Mouse (Mus musculus): ENCODE measurements around the gene Btrc. TPM values are rescaled to one million over a fixed set of nuclear protein-coding genes. Genes with fewer than 3 reads are reported as not detected.

The Btrc gene
- 8.9 and 11.2 TPM in 2 replicates for polyA plus RNA-seq (2012; rRNA removed)

GRCm38 (mm10) chr19:45363384-45363926 lies at the start of gene Btrc:
Gene Btrc (plus strand): TSS chr19:45363734.
- no peak for TF ChIP-seq CTCF (IDR thresholded peaks at IDR 0.05; ENCODE audit: extremely low read depth, insufficient read depth, insufficient read length, insufficient replicate concordance)
- TF ChIP-seq POLR2A (IDR thresholded peaks at IDR 0.05; ENCODE audit: low read depth, low read length): 0 out of 2 replicates have a peak, but pooled peaks have one; percentile 3
- H3K4me3 ChIP-seq (ENCODE audit: extremely low read depth, insufficient read depth, insufficient read length): peak within 1 kb of the TSS; percentile 89
- 1% methylated on average over 42 of the region's 42 CpGs for WGBS

DNA sequence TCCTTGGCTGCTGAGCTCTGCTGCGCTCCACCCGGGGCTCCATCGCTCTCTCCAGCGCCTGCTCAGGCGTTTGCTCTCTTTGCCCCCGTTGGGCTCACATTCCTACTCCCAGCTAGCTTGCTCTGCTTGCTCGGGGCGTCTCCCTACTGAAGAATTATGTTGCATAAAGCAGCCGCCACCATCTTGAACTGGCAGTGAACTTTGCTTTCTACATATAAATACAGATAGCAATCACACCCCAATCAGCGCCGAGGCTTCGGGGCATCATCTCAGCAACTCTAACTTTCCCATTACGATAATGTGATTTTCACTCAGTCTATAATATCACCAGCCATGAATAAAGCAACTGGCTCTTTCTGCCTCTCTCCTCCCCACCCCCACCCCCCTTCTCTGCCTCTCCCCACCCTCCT lies 46.1 kb upstream of the Btrc start:
- Histone ChIP-seq H3K27me3 (ENCODE audit: control insufficient read depth, insufficient read depth, low read length) (no peaks in the 10 kb centered on the region), H3K27ac (ENCODE audit: insufficient read depth, low read length) (no peak overlapping the region), H3K36me3 (ENCODE audit: control insufficient read depth, insufficient read depth, low read length) (no peaks in the 10 kb centered on the region), H3K4me1 (ENCODE audit: control insufficient read depth, insufficient read depth, insufficient read length) (no peaks in the 10 kb centered on the region), H3K4me3 (ENCODE audit: extremely low read depth, insufficient read depth, insufficient read length) (no peak overlapping the region)
- WGBS: 78% methylated on average over 13 of the region's 13 CpGs
- DNase-seq (ENCODE audit: low read depth in 1 of 2, low spot score in 2 of 2): no peak
- TF ChIP-seq POLR2A (IDR thresholded peaks at IDR 0.05; ENCODE audit: low read depth, low read length) (no peak), CTCF (IDR thresholded peaks at IDR 0.05; ENCODE audit: extremely low read depth, insufficient read depth, insufficient read length, insufficient replicate concordance) (no peak)

More at GRCm38 (mm10) chr19:45363384-45363926, at the start of gene Btrc:
- Histone ChIP-seq H3K27ac (ENCODE audit: insufficient read depth, low read length) (peak within 1 kb of the TSS; percentile 67), H3K27me3 (ENCODE audit: control insufficient read depth, insufficient read depth, low read length) (no peaks in the 10 kb centered on the region), H3K36me3 (ENCODE audit: control insufficient read depth, insufficient read depth, low read length) (no peaks in the 10 kb centered on the region), H3K4me1 (ENCODE audit: control insufficient read depth, insufficient read depth, insufficient read length) (0 out of 2 replicates have a peak, but pooled peaks cover 5% of the 10 kb centered on the region)
- peak; percentile 97 to 100 for DNase-seq (ENCODE audit: low read depth in 1 of 2, low spot score in 2 of 2)

GRCm38 (mm10) chr19:45321062-45321461 lies 42.5 kb upstream of the Btrc start:
- Histone ChIP-seq H3K4me3 (ENCODE audit: extremely low read depth, insufficient read depth, insufficient read length) (no peak overlapping the region), H3K36me3 (ENCODE audit: control insufficient read depth, insufficient read depth, low read length) (no peaks in the 10 kb centered on the region), H3K27me3 (ENCODE audit: control insufficient read depth, insufficient read depth, low read length) (no peaks in the 10 kb centered on the region), H3K27ac (ENCODE audit: insufficient read depth, low read length) (no peak overlapping the region), H3K4me1 (ENCODE audit: control insufficient read depth, insufficient read depth, insufficient read length) (no peaks in the 10 kb centered on the region)
- 30% methylated on average over 5 of the region's 5 CpGs for WGBS
- no peak for TF ChIP-seq CTCF (IDR thresholded peaks at IDR 0.05; ENCODE audit: extremely low read depth, insufficient read depth, insufficient read length, insufficient replicate concordance)
- DNase-seq (ENCODE audit: low read depth in 1 of 2, low spot score in 2 of 2): no peak

DNA sequence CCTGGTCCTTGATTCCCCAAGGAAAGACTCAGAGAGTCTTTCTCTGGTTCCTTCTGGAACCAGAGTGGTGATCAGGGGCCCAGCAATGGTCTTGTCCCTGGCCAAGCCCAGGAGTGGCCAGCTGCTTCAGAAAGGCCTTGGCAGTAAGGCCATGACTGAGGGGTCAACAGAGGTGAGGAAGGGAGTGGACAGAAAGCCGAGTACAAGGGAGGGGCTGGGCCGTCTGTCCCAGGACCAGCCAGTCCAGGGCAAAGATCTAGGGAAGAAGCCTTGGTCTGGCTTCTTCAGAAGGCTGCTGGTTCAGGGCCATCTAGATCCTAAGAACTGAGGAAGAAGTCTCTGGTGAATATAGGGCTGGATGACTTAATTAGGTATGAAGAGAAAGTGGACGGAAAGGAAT lies 34.5 kb upstream of the Btrc start:
- 76% methylated on average over 3 of the region's 3 CpGs for WGBS
- DNase-seq (ENCODE audit: low read depth in 1 of 2, low spot score in 2 of 2): no peak
- no peak overlapping the region for H3K4me3 ChIP-seq (ENCODE audit: extremely low read depth, insufficient read depth, insufficient read length)
- H3K4me1 ChIP-seq (ENCODE audit: control insufficient read depth, insufficient read depth, insufficient read length): no peaks in the 10 kb centered on the region
- no peak overlapping the region for H3K27ac ChIP-seq (ENCODE audit: insufficient read depth, low read length)
- no peaks in the 10 kb centered on the region for H3K27me3 ChIP-seq (ENCODE audit: control insufficient read depth, insufficient read depth, low read length)
- H3K36me3 ChIP-seq (ENCODE audit: control insufficient read depth, insufficient read depth, low read length): no peaks in the 10 kb centered on the region
- TF ChIP-seq POLR2A (IDR thresholded peaks at IDR 0.05; ENCODE audit: low read depth, low read length) (no peak), CTCF (IDR thresholded peaks at IDR 0.05; ENCODE audit: extremely low read depth, insufficient read depth, insufficient read length, insufficient replicate concordance) (no peak)

- H3K4me3 ChIP-seq (ENCODE audit: extremely low read depth, insufficient read depth, insufficient read length): no peak overlapping the region
- H3K4me1 ChIP-seq (ENCODE audit: control insufficient read depth, insufficient read depth, insufficient read length): no peaks in the 10 kb centered on the region
- TF ChIP-seq CTCF (IDR thresholded peaks at IDR 0.05; ENCODE audit: extremely low read depth, insufficient read depth, insufficient read length, insufficient replicate concordance): no peak
- no peak for TF ChIP-seq POLR2A (IDR thresholded peaks at IDR 0.05; ENCODE audit: low read depth, low read length)
- H3K27me3 ChIP-seq (ENCODE audit: control insufficient read depth, insufficient read depth, low read length): no peaks in the 10 kb centered on the region
- no peak for DNase-seq (ENCODE audit: low read depth in 1 of 2, low spot score in 2 of 2)
- no peaks in the 10 kb centered on the region for H3K36me3 ChIP-seq (ENCODE audit: control insufficient read depth, insufficient read depth, low read length)
- 42% methylated on average over 24 of the region's 24 CpGs for WGBS
- H3K27ac ChIP-seq (ENCODE audit: insufficient read depth, low read length): no peak overlapping the region
These were observed 33.7 kb upstream of the Btrc start for GRCm38 (mm10) chr19:45329748-45330298.

DNA sequence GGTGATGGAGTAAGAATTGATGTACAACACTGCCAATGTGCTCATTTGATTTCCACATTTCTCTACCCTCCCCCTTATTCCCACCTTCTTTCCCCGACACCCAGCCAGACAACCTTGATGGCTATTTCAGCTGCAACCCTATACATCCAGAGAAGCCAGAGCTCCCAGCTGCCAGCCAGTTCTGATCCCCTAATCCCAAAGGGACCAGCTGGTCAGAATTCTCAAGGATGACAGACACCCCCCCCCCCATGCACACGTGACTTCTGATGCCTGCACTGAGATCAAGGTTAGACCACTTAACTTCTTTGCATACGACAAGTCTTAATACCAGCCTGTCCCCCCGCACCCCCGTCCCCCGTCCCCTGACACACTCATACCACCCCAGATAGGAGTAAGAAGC lies 26.8 kb upstream of the Btrc start:
- TF ChIP-seq CTCF (IDR thresholded peaks at IDR 0.05; ENCODE audit: extremely low read depth, insufficient read depth, insufficient read length, insufficient replicate concordance) (no peak), POLR2A (IDR thresholded peaks at IDR 0.05; ENCODE audit: low read depth, low read length) (no peak)
- no peak overlapping the region for H3K4me3 ChIP-seq (ENCODE audit: extremely low read depth, insufficient read depth, insufficient read length)
- no peaks in the 10 kb centered on the region for H3K4me1 ChIP-seq (ENCODE audit: control insufficient read depth, insufficient read depth, insufficient read length)
- WGBS: 84% methylated on average over 6 of the region's 6 CpGs
- H3K27ac ChIP-seq (ENCODE audit: insufficient read depth, low read length): no peak overlapping the region
- no peaks in the 10 kb centered on the region for H3K36me3 ChIP-seq (ENCODE audit: control insufficient read depth, insufficient read depth, low read length)
- no peaks in the 10 kb centered on the region for H3K27me3 ChIP-seq (ENCODE audit: control insufficient read depth, insufficient read depth, low read length)
- no peak for DNase-seq (ENCODE audit: low read depth in 1 of 2, low spot score in 2 of 2)

GRCm38 (mm10) chr19:45338182-45338581 lies 25.4 kb upstream of the Btrc start:
- TF ChIP-seq POLR2A (IDR thresholded peaks at IDR 0.05; ENCODE audit: low read depth, low read length) (no peak), CTCF (IDR thresholded peaks at IDR 0.05; ENCODE audit: extremely low read depth, insufficient read depth, insufficient read length, insufficient replicate concordance) (no peak)
- no peak overlapping the region for H3K27ac ChIP-seq (ENCODE audit: insufficient read depth, low read length)
- H3K4me3 ChIP-seq (ENCODE audit: extremely low read depth, insufficient read depth, insufficient read length): no peak overlapping the region
- no peaks in the 10 kb centered on the region for H3K27me3 ChIP-seq (ENCODE audit: control insufficient read depth, insufficient read depth, low read length)
- DNase-seq (ENCODE audit: low read depth in 1 of 2, low spot score in 2 of 2): no peak
- H3K4me1 ChIP-seq (ENCODE audit: control insufficient read depth, insufficient read depth, insufficient read length): no peaks in the 10 kb centered on the region
- 73% methylated on average over 10 of the region's 10 CpGs for WGBS
- no peaks in the 10 kb centered on the region for H3K36me3 ChIP-seq (ENCODE audit: control insufficient read depth, insufficient read depth, low read length)

All from spleen, adult 2 months (tissue).